Mouse (Mus musculus) heart, embryonic 10.5 days (tissue): Measurements from ENCODE around the gene Hyal3. TPM values are rescaled to one million over a fixed set of nuclear protein-coding genes. Genes with fewer than 3 reads are reported as not detected.
"Not testable (repeated sequence)": the region's sequence is repeated elsewhere in the genome, so short reads cannot be mapped to it uniquely, and the experiment has no call there.

Experiments
- DNase-seq: peaks from one replicate; pipeline ENCODE4 v3.0.0-alpha.2; 2017; ENCODE audit warnings: low spot score
- H3K27ac ChIP-seq: fragments of 300-500 bp; sonication (generic); 2 replicates; pipeline ENCODE4 v1.5.1; 2016; ENCODE audit warnings: mild to moderate bottlenecking
- H3K27me3 ChIP-seq: fragments of 300-500 bp; sonication (generic); 2 replicates; pipeline ENCODE4 v1.6.1; 2016; ENCODE audit warnings: mild to moderate bottlenecking; ENCODE audit not compliant: poor library complexity, insufficient read depth, severe bottlenecking
- H3K36me3 ChIP-seq: fragments of 300-500 bp; sonication (generic); 2 replicates; pipeline ENCODE4 v1.6.1; 2016; ENCODE audit warnings: mild to moderate bottlenecking, moderate library complexity
- H3K4me1 ChIP-seq: fragments of 300-500 bp; sonication (generic); 2 replicates; pipeline ENCODE4 v1.6.1; 2016; ENCODE audit warnings: mild to moderate bottlenecking
- H3K4me3 ChIP-seq: fragments of 300-500 bp; sonication (generic); 2 replicates; pipeline ENCODE4 v1.5.1; 2016; ENCODE audit warnings: mild to moderate bottlenecking, moderate library complexity
- H3K9me3 ChIP-seq: fragments of 300-500 bp; sonication (generic); 2 replicates; pipeline ENCODE4 v1.6.1; 2016; ENCODE audit warnings: mild to moderate bottlenecking, moderate library complexity
- WGBS: fragments of 180-500 bp; shearing (Covaris S2); methylation state at CpG from one replicate; pipeline ENCODE4 v1.1.7; 2016; 5-methylcytosine and 5-hydroxymethylcytosine counted together
- polyA plus RNA-seq: library from polyadenylated mRNA; unstranded; fragments of >200 nt; fragmentation: Nextera tagmentation; extraction: Ambion mirVana; gene quantifications from 2 replicates; pipeline ENCODE4 v1.2.1, GENCODE M21; 2016

Hyal3 gene
- polyA plus RNA-seq, 1 experiment from 2014 or later, result 0.36 TPM

DNA sequence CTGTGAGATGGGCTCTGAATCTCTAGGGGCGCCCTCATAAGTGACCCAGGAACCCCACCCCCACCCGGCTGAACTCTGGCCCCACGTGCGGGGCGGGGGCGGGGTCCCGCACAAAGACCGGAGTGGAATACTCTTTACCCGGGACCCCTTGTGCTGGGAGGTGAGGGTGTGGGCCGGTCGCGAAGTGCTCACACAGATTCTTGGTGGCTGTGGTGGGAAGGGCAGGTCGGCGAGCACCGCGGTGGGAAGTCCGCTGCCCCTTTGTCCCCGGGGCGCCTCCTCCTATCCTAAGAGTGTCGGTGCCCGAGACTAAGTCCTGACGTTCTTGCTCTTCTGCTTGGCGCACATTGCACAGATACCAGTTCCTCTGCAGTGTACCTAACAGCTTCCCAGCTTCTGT, 11.3 kb upstream of the Hyal3 start:
- no peaks in the 10 kb centered on the region for H3K9me3 ChIP-seq
- H3K4me3 ChIP-seq, result peak overlapping the region; percentile 81
- peak overlapping the region; percentile 97 for H3K27ac ChIP-seq
- H3K4me1 ChIP-seq, result peaks cover 66% of the 10 kb centered on the region
- H3K27me3 ChIP-seq, result no peaks in the 10 kb centered on the region
- peaks cover 51% of the 10 kb centered on the region for H3K36me3 ChIP-seq
- DNase-seq, result no peak
- WGBS, result under 1% methylated on average over 23 of the region's 23 CpGs

- DNase-seq, result no peak
- 53% methylated on average over 13 of the region's 13 CpGs for WGBS
- H3K4me3 ChIP-seq, result peak overlapping the region; percentile 81
- no peaks in the 10 kb centered on the region for H3K27me3 ChIP-seq
- peaks cover 64% of the 10 kb centered on the region for H3K4me1 ChIP-seq
- H3K9me3 ChIP-seq, result no peaks in the 10 kb centered on the region
- peaks cover 51% of the 10 kb centered on the region for H3K36me3 ChIP-seq
- peak overlapping the region; percentile 97 for H3K27ac ChIP-seq
Measured at GRCm38 (mm10) chr9:107570016-107570415, 10.6 kb upstream of the Hyal3 start.

GRCm38 (mm10) chr9:107570845-107571244, 9.8 kb upstream of the Hyal3 start:
- Histone ChIP-seq H3K9me3 (no peaks in the 10 kb centered on the region), H3K4me3 (peak overlapping the region; percentile 81), H3K4me1 (peaks cover 62% of the 10 kb centered on the region), H3K27me3 (no peaks in the 10 kb centered on the region), H3K27ac (peak overlapping the region; percentile 97; the same call in 1 of the 2 replicates), H3K36me3 (peaks cover 44% of the 10 kb centered on the region)
- whole genome bisulfite sequencing, result 60% methylated on average over 21 of the region's 21 CpGs
- DNase-seq, result peak; percentile 84

- peaks cover 44% of the 10 kb centered on the region for H3K36me3 ChIP-seq
- H3K27ac ChIP-seq, result peak overlapping the region; percentile 97; the same call in 1 of the 2 replicates
- H3K4me3 ChIP-seq, result peak overlapping the region; percentile 81
- no peaks in the 10 kb centered on the region for H3K27me3 ChIP-seq
- DNase-seq, result no peak
- H3K9me3 ChIP-seq, result no peaks in the 10 kb centered on the region
- H3K4me1 ChIP-seq, result peaks cover 60% of the 10 kb centered on the region
- WGBS, result 88% methylated on average over 22 of the region's 22 CpGs
Measured at GRCm38 (mm10) chr9:107571534-107572326, 8.9 kb upstream of the Hyal3 start.

GRCm38 (mm10) chr9:107572327-107572662, 8.3 kb upstream of the Hyal3 start:
- Histone ChIP-seq H3K4me3 (no peak overlapping the region), H3K9me3 (no peaks in the 10 kb centered on the region), H3K4me1 (peaks cover 60% of the 10 kb centered on the region), H3K27ac (no peak overlapping the region), H3K36me3 (peaks cover 44% of the 10 kb centered on the region), H3K27me3 (no peaks in the 10 kb centered on the region)
- WGBS, result 98% methylated on average over 2 of the region's 2 CpGs
- DNase-seq, result no peak

GRCm38 (mm10) chr9:107573774-107574173, 6.8 kb upstream of the Hyal3 start:
- not testable (repeated sequence) for H3K27me3 ChIP-seq, DNase-seq, H3K9me3 ChIP-seq, H3K27ac ChIP-seq, H3K4me3 ChIP-seq
- WGBS, result 79% methylated on average over 6 of the region's 6 CpGs
- Histone ChIP-seq H3K4me1 (peaks cover 61% of the 10 kb centered on the region), H3K36me3 (peaks cover 44% of the 10 kb centered on the region)

DNA sequence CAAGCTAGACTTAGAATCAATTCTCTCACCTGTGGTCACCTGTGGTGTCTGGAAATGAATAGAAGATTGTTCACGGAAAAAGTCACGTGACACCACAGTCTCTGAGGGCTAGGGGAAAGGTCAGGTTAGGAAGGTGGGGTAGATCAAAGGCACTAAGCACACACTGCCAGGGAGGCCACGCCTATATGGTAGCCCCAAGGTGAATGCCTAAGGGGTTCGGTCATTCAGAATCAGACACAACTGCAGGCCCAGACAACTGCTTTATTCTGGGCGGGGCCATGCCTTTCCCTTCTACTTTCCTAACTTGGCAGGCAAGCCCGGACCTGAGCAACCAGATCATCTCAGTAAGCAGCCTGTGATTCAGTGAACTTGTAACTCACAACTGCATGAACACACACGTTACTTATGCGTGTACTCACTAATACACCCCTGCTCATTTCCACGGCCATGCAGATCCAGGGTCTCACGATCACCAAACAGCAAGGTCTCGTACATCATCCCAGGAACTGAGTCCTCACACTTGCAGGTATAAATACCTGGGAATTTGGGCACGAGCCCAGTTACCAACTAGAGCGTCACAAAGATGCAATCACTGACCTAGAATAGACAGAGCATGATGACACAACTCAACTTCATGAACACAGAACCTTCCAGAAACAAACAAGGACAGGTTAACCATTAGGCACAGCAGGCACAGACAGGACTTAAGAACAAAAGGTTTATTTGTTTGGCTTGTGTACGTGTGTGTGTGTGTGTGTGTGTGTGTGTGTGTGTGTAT, 4.8 kb upstream of the Hyal3 start:
- no peak for DNase-seq
- Histone ChIP-seq H3K9me3 (no peaks in the 10 kb centered on the region), H3K4me3 (no peak overlapping the region; the same call in 1 of the 2 replicates), H3K27me3 (no peaks in the 10 kb centered on the region), H3K27ac (peak overlapping the region; percentile 8), H3K4me1 (peaks cover 59% of the 10 kb centered on the region), H3K36me3 (peaks cover 38% of the 10 kb centered on the region)
- 86% methylated on average over 14 of the region's 14 CpGs for WGBS

GRCm38 (mm10) chr9:107576357-107577107, 4.1 kb upstream of the Hyal3 start, which contains the start of gene Hyal1:
Gene Hyal1 (plus strand): TSS chr9:107576927.
- no peaks in the 10 kb centered on the region for H3K9me3 ChIP-seq
- peaks cover 31% of the 10 kb centered on the region for H3K36me3 ChIP-seq
- H3K27me3 ChIP-seq, result no peaks in the 10 kb centered on the region
- peak; percentile 95 for DNase-seq
- 24% methylated on average over 16 of the region's 16 CpGs for WGBS
- H3K27ac ChIP-seq, result peak within 1 kb of the TSS; percentile 8
- peak within 1 kb of the TSS; percentile 54 for H3K4me3 ChIP-seq
- H3K4me1 ChIP-seq, result peaks cover 58% of the 10 kb centered on the region

DNA sequence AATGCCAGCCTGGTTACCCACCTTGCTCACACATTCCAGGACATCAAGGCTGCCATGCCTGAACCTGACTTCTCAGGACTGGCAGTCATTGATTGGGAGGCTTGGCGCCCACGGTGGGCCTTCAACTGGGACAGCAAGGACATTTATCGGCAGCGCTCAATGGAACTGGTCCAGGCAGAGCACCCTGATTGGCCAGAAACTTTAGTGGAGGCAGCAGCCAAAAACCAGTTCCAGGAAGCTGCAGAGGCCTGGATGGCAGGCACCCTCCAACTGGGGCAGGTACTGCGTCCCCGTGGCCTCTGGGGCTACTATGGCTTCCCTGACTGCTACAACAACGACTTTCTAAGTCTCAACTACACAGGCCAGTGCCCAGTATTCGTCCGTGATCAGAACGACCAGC, 2.7 kb upstream of the Hyal3 start:
- no peaks in the 10 kb centered on the region for H3K9me3 ChIP-seq
- WGBS, result 88% methylated on average over 10 of the region's 10 CpGs
- H3K27me3 ChIP-seq, result no peaks in the 10 kb centered on the region
- DNase-seq, result no peak
- H3K27ac ChIP-seq, result no peak overlapping the region
- H3K4me1 ChIP-seq, result peaks cover 63% of the 10 kb centered on the region
- H3K4me3 ChIP-seq, result no peak overlapping the region
- H3K36me3 ChIP-seq, result peaks cover 21% of the 10 kb centered on the region

DNA sequence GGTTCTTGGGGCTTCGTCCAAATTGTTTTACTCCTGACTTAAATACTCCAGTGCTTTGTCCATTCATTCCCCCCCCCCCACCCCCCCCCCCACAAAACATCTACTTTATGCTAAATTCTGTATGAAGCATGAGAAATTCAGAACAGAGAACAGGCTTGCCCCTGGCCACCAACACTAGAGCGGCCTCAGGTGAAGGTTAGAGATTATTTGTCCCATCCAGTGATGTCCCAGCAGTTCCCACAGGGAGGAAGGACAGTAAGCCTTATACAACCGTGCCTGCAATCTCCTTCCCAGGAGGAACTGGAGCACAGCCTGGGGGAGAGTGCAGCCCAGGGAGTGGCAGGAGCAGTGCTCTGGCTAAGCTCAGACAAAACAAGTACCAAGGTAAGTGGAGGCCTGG, 2.0 kb upstream of the Hyal3 start, which contains the start of gene Naa80:
Gene Naa80, plus strand, starts transcription at position 301 of the 400 bp plus-strand sequence.
- Histone ChIP-seq H3K27ac (0 out of 2 replicates have a peak within 1 kb of the TSS, but pooled peaks have one; percentile 25), H3K4me1 (peaks cover 67% of the 10 kb centered on the region), H3K4me3 (no peak within 1 kb of the TSS; the same call in 1 of the 2 replicates), H3K27me3 (no peaks in the 10 kb centered on the region), H3K9me3 (no peaks in the 10 kb centered on the region), H3K36me3 (peaks cover 22% of the 10 kb centered on the region)
- WGBS, result 69% methylated on average over 3 of the region's 3 CpGs
- no peak for DNase-seq

DNA sequence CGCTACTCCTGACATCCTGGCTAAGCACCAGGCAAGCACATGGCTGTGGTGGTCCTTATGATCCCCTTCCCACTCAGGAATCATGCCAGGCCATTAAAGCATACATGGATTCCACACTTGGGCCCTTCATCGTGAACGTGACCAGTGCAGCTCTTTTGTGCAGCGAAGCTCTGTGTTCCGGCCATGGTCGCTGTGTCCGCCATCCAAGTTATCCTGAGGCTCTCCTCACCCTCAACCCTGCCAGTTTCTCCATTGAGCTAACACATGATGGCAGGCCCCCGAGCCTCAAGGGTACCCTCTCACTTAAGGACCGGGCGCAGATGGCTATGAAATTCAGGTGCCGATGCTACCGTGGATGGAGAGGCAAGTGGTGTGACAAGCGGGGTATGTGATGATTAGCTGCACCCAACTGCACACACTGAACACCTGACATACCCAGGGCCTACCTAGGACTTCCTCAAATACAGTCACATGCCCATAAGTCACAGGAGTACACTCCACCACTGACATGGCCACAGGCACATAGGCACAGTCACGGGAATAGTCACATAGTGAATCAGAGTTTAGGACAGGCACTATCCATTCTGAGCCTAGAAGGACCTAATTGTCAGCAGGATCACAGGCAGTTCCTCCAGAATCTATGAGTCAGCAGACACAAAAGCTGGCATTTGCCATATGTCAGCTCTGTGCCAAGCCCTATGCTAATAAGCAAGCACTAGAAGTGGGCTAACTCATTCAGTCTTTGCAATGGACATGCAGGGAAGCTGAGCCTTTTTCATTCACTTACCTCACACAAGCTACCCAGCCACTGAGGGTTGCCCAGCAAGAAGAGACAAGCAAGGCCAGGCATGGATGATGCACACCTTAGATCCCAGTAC, 1.4 kb upstream of the Hyal3 start:
- Histone ChIP-seq H3K27me3 (no peaks in the 10 kb centered on the region), H3K27ac (0 out of 2 replicates have a peak overlapping the region, but pooled peaks have one; percentile 25), H3K36me3 (peaks cover 21% of the 10 kb centered on the region), H3K9me3 (no peaks in the 10 kb centered on the region), H3K4me3 (no peak overlapping the region), H3K4me1 (peaks cover 67% of the 10 kb centered on the region)
- DNase-seq, result no peak
- 90% methylated on average over 14 of the region's 14 CpGs for whole genome bisulfite sequencing

GRCm38 (mm10) chr9:107581584-107581983, 966 bp downstream of the Hyal3 start:
- no peak for DNase-seq
- Histone ChIP-seq H3K27ac (peak overlapping the region; percentile 94; the same call in 1 of the 2 replicates), H3K4me3 (peak overlapping the region; percentile 82), H3K36me3 (peaks cover 21% of the 10 kb centered on the region), H3K9me3 (no peaks in the 10 kb centered on the region), H3K4me1 (peaks cover 62% of the 10 kb centered on the region), H3K27me3 (no peaks in the 10 kb centered on the region)
- 71% methylated on average over 4 of the region's 4 CpGs for WGBS
